Mouse (Mus musculus) neutrophil, adult 65 days (primary cell): Measurements from ENCODE around the gene 1700016C15Rik. TPM values are rescaled to one million over a fixed set of nuclear protein-coding genes. Genes with fewer than 3 reads are reported as not detected.

Experiments used
- total RNA-seq: library from RNA; stranded (reverse); gene quantifications from 2 replicates; pipeline ENCODE4 v1.2.4, GENCODE M21; 2023

Gene 1700016C15Rik
- not detected in 2 replicates for total RNA-seq

GRCm38 (mm10) chr1:177729043-177730024 lies at the start of gene 1700016C15Rik:
Gene 1700016C15Rik (plus strand): TSS chr1:177729814.

DNA sequence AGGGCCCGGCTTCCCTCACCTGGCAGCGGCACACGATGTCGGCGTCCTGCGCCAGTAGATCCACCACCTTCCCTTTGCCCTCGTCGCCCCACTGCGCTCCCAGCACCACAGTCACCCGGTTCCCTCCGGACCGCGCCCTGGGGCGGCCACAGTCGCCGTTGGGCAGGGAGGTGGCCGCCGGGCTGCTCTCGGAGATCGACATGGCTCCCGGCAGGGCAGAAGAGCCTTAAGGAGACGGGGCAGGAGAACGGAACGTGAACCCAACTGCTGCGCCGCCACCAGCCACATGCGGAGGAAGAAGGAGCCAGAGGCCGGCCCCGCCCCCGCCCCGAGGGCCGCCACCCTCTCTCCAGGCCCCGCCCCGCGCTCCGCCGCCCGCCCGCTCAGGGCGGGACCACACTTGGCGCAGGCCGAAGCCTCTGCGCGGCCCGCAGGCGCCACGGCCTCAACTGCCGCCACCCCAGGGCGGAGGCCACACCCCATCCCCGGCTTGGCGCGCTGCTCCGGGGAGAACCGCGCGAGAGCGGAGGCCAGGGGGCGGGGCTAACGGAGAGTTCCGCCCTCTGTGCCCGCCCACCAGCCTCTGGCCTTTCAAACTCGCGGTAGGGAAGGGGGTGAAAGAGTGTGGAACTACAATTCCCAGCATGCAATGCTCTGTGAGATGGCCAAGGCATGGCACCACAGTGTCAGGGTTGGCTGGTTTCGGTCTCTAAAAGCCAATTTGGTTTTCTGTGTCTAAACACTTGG lies 66.8 kb downstream of the 1700016C15Rik start, which contains the start of gene Adss:
TSS of gene Adss (minus strand) at position 319 of the 747 bp plus-strand sequence.

Other genes starting within 250 kb of the 1700016C15Rik start
- 45.2 and 63.8 TPM in 2 replicates for gene Adss, start 66.7 kb downstream of the 1700016C15Rik start, total RNA-seq